Mouse (Mus musculus) neural tube, embryonic 15.5 days (tissue): ENCODE measurements around the gene Umodl1. TPM values are rescaled to one million over a fixed set of nuclear protein-coding genes. Genes with fewer than 3 reads are reported as not detected.

ENCODE experiments used
- ATAC-seq: fragments of 200-750 bp; cut with Nextera tagmentation; 2 replicates; pipeline ENCODE4 v1.8.0; 2017; ENCODE audit warnings: mild to moderate bottlenecking, moderate TSS enrichment, moderate library complexity; ENCODE audit not compliant: low FRiP score
- H3K27ac ChIP-seq: fragments of 300-500 bp; sonication (generic); replicated peaks from 2 replicates; pipeline ENCODE4 v1.5.1; 2015; ENCODE audit warnings: mild to moderate bottlenecking, inconsistent platforms
- H3K27me3 ChIP-seq: fragments of 300-500 bp; sonication (generic); replicated peaks from 2 replicates; pipeline ENCODE4 v1.6.1; 2015; ENCODE audit warnings: inconsistent platforms
- H3K36me3 ChIP-seq: fragments of 300-500 bp; sonication (generic); 2 replicates; pipeline ENCODE4 v1.6.1; 2015; ENCODE audit warnings: inconsistent platforms
- H3K4me1 ChIP-seq: fragments of 300-500 bp; sonication (generic); 2 replicates; pipeline ENCODE4 v1.6.1; 2015; ENCODE audit warnings: inconsistent platforms
- H3K4me2 ChIP-seq: fragments of 300-500 bp; sonication (generic); 2 replicates; pipeline ENCODE4 v1.6.1; 2015; ENCODE audit warnings: inconsistent platforms, mild to moderate bottlenecking, moderate library complexity
- H3K4me3 ChIP-seq: fragments of 300-500 bp; sonication (generic); replicated peaks from 2 replicates; pipeline ENCODE4 v1.5.1; 2015; ENCODE audit warnings: mild to moderate bottlenecking, inconsistent platforms
- H3K9ac ChIP-seq: fragments of 300-500 bp; sonication (generic); replicated peaks from 2 replicates; pipeline ENCODE4 v1.6.1; 2015; ENCODE audit warnings: mild to moderate bottlenecking, inconsistent platforms
- H3K9me3 ChIP-seq: fragments of 300-500 bp; sonication (generic); replicated peaks from 2 replicates; pipeline ENCODE4 v1.6.1; 2016; ENCODE audit warnings: inconsistent platforms
- WGBS: fragments of 180-500 bp; shearing (Covaris S2); methylation state at CpG from one replicate; pipeline ENCODE4 v1.1.7; 2015; ENCODE audit warnings: mixed read lengths; 5-methylcytosine and 5-hydroxymethylcytosine counted together
- polyA plus RNA-seq: library from polyadenylated mRNA; unstranded; fragments of >200 nt; fragmentation: Nextera tagmentation; extraction: Ambion mirVana; gene quantifications from 2 replicates; pipeline ENCODE4 v1.2.1, GENCODE M21; 2015

Umodl1 gene
- polyA plus RNA-seq, 1 experiment from 2014 or later, result 0.03 TPM

DNA sequence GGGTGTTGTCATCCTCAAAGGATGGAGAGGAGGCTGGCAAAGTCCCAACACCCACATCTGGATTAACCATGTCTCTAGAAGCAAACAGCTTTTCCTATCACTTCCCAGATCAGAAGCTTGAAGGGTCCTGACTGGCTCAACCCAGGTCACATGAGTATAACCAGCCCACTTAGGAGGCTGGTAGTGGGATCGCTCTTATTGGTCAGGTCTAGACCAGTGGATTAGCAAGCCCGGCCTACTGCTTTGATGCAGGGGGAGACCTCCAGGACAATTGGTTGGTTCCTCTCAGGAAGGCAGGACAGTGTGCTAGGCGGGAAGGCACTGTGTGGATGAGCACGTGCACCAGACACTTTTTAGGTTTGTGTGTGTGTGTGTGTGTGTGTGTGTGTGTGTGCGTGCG, 72.5 kb downstream of the Umodl1 start:
- no peak overlapping the region for H3K4me2 ChIP-seq

DNA sequence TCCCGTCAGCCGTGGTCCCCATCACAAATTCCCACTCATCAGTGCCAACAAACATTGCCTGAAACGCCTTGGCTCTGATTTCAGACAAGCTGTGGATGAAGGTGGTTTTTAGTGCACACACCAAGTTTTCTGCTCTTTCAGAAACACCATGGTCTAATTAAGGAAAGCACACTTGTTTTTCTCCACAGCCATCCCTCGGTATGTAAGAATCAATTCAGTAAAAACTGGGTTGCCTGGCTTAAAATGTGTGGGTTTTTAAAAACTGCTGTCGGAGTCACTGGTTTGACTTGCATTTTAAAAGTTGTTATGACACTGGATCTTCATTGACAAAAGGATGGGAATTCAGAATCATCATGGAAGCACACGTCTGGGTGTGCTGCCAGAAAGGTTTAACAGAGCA, 73.3 kb downstream of the Umodl1 start:
- H3K9me3 ChIP-seq, result no peaks in the 10 kb centered on the region
- 92% methylated on average over 6 of the region's 6 CpGs for WGBS
- no peak overlapping the region for H3K4me2 ChIP-seq
- H3K27ac ChIP-seq, result no peak overlapping the region
- no peaks in the 10 kb centered on the region for H3K4me1 ChIP-seq
- H3K36me3 ChIP-seq, result no peaks in the 10 kb centered on the region
- no peak overlapping the region for H3K9ac ChIP-seq
- ATAC-seq, result no peak
- no peak overlapping the region for H3K4me3 ChIP-seq
- no peaks in the 10 kb centered on the region for H3K27me3 ChIP-seq

More for the DNA sequence above, 72.5 kb downstream of the Umodl1 start:
- Histone ChIP-seq H3K4me1 (no peaks in the 10 kb centered on the region), H3K36me3 (no peaks in the 10 kb centered on the region), H3K9ac (no peak overlapping the region), H3K4me3 (no peak overlapping the region), H3K27me3 (no peaks in the 10 kb centered on the region), H3K27ac (no peak overlapping the region), H3K9me3 (no peaks in the 10 kb centered on the region)
- WGBS, result 87% methylated on average over 6 of the region's 6 CpGs
- ATAC-seq, result no peak

DNA sequence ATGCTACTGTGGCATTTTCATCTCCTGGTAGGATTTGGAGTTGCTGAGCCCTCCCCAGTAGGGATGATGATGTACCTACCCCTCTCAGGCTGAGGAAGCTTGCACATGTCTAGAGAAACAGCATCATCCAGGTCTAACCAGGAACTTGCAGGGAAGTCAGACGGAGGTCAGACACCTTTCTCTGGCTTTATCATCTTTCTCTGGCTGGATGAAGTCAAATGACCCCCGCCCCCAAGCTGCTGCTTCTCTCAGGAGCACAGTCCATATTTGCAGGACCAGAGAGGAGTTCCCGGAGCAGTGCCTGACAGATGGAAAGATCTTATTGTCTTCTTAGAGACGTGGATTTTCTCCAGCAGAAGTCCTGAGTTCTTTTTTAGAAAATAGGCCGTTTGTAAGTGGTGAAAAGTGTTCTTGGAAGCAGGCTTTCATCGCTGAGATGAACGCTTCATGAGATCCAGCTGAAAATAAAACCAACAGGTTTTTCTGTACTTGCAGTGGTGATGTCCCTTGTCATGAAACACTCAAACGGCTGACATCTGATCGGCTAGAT, 74.5 kb downstream of the Umodl1 start:
- no peak for ATAC-seq
- H3K9ac ChIP-seq, result no peak overlapping the region
- H3K36me3 ChIP-seq, result no peaks in the 10 kb centered on the region
- no peaks in the 10 kb centered on the region for H3K27me3 ChIP-seq
- no peaks in the 10 kb centered on the region for H3K9me3 ChIP-seq
- peaks cover 3% of the 10 kb centered on the region; the same call in 1 of the 2 replicates for H3K4me1 ChIP-seq
- no peak overlapping the region for H3K4me3 ChIP-seq
- 83% methylated on average over 9 of the region's 9 CpGs for WGBS
- H3K27ac ChIP-seq, result no peak overlapping the region
- no peak overlapping the region for H3K4me2 ChIP-seq

DNA sequence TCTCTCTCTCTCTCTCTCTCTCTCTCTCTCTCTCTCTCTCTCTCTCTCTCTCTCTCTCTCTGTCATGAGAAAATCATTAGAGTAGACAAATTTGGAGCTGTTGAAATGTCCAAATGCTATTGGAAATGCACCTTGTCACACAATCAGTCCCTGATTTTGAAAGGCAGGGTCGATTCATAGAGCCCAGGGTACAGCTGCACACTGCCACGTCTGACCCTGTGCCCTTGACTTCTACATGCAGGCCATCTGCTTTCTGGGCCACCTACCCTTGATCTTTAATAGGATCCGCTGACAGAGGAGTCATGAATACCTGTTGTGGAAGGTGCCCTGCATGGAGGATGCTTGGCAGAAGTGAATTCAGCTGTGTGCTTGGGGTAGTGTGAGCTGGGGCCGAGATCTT, 75.0 kb downstream of the Umodl1 start:
- Histone ChIP-seq H3K27ac (no peak overlapping the region), H3K4me1 (peaks cover 8% of the 10 kb centered on the region), H3K4me3 (no peak overlapping the region), H3K27me3 (no peaks in the 10 kb centered on the region), H3K9me3 (no peaks in the 10 kb centered on the region), H3K9ac (no peak overlapping the region), H3K36me3 (no peaks in the 10 kb centered on the region), H3K4me2 (no peak overlapping the region)
- no peak for ATAC-seq
- 94% methylated on average over 4 of the region's 4 CpGs for WGBS

DNA sequence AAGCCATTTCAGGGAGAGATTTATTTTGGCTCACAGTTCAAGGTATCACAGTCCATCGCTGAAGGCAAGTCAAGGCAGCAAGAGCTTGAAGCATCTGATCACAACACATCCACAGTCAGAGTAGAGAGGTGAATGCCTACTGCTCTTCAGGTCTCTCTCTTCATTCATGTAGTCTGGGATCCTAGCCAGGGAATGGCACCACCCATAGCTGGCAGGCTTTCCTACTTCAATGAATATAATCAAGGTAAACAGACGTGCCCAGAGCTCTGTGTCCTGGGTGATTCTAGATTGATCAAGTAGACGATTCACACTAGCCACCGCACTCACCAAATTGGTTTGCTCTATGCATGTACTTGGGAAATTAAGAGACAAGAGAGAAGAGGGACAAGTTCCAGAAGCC, 77.9 kb downstream of the Umodl1 start:
- Histone ChIP-seq H3K4me2 (no peak overlapping the region), H3K4me3 (no peak overlapping the region), H3K4me1 (peaks cover 21% of the 10 kb centered on the region), H3K36me3 (no peaks in the 10 kb centered on the region), H3K9me3 (no peaks in the 10 kb centered on the region), H3K27me3 (no peaks in the 10 kb centered on the region), H3K27ac (no peak overlapping the region), H3K9ac (no peak overlapping the region)
- 90% methylated on average over 4 of the region's 4 CpGs for WGBS
- no peak for ATAC-seq

DNA sequence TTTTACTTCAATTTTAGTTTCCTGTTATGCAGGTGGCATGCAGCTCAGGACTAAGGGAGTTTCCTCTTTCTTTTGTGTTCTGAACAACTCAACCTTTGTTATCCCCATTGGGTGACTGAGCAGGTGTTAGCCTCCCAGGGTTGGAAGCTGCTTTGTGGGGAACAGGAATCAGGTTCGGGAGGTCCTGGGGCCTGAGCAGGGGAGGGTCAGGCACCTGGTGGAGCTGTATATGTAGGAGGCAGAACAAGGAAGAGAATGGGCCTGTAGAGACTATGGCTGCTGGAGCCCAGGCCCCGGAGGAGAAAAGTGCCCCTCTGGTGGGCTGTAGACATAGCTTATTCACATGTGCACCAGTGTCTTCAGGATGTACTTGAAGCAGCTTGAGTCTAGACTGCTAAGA, 78.8 kb downstream of the Umodl1 start:
- Histone ChIP-seq H3K27ac (no peak overlapping the region), H3K9me3 (no peaks in the 10 kb centered on the region), H3K9ac (no peak overlapping the region), H3K4me3 (no peak overlapping the region), H3K4me1 (peaks cover 21% of the 10 kb centered on the region), H3K27me3 (no peaks in the 10 kb centered on the region), H3K4me2 (no peak overlapping the region), H3K36me3 (no peaks in the 10 kb centered on the region)
- no peak for ATAC-seq
- whole genome bisulfite sequencing, result 73% methylated on average over 2 of the region's 2 CpGs

DNA sequence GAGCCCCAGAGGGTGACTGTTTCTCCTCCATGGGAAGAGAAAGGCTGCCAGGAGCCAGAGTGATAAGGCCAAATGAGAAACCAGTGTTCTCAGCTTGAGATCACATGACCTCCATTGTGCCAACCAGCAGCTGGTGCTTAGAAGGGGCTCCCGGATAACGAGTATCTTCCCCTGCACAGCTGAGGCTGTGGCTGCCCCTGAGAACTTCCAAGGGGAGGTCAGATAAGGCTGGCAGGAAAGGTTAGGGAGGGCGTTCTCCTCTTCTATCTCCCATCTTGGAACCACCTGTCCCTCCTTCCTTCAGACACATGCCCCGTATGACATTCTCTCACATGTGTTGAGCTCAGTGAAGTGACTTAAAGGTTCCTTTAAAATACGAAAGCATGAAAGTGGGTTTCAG, 79.7 kb downstream of the Umodl1 start:
- H3K36me3 ChIP-seq, result no peaks in the 10 kb centered on the region
- peaks cover 21% of the 10 kb centered on the region for H3K4me1 ChIP-seq
- 0 out of 2 replicates have a peak overlapping the region, but pooled peaks have one; percentile 29 for H3K27ac ChIP-seq
- 50% methylated on average over 5 of the region's 5 CpGs for WGBS
- H3K4me2 ChIP-seq, result no peak overlapping the region
- no peaks in the 10 kb centered on the region for H3K27me3 ChIP-seq
- no peak overlapping the region for H3K4me3 ChIP-seq
- no peak for ATAC-seq
- no peaks in the 10 kb centered on the region for H3K9me3 ChIP-seq
- H3K9ac ChIP-seq, result no peak overlapping the region

DNA sequence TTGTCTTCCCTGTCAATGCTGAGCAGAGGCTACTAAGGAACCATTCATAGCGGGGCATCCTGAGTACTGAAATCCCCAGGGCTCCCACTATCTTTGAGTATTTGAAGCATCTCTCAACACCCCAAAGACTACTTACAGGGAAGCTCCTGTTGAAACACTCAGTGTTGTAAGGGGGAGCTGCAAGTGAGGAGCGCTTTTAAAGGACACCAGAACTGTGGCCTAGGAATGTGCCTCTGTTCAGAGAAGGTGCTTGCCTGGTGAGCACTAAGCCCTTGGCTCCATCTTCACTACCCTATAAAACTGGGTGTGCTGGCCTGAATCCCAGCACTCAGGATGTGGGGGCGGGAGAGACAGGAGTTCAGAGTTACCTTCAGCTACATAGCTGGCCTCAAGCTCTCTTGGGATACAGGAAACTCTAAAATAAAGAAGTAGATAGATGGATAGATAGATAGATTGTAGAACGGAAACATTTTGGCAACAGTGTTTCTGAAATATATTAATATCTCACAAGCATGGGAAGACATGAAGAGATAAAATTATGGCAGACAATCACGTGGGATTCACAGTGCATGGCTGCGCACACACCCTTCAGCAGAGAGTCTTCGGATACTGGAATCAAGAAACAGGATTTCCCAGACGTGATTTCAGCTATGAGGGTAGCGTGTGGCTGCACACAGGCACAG, 80.4 kb downstream of the Umodl1 start:
- Histone ChIP-seq H3K4me3 (no peak overlapping the region), H3K36me3 (no peaks in the 10 kb centered on the region), H3K4me2 (no peak overlapping the region), H3K27ac (no peak overlapping the region), H3K4me1 (peaks cover 21% of the 10 kb centered on the region), H3K9me3 (no peaks in the 10 kb centered on the region), H3K27me3 (no peaks in the 10 kb centered on the region), H3K9ac (no peak overlapping the region)
- 92% methylated on average over 9 of the region's 9 CpGs for WGBS
- ATAC-seq, result no peak

DNA sequence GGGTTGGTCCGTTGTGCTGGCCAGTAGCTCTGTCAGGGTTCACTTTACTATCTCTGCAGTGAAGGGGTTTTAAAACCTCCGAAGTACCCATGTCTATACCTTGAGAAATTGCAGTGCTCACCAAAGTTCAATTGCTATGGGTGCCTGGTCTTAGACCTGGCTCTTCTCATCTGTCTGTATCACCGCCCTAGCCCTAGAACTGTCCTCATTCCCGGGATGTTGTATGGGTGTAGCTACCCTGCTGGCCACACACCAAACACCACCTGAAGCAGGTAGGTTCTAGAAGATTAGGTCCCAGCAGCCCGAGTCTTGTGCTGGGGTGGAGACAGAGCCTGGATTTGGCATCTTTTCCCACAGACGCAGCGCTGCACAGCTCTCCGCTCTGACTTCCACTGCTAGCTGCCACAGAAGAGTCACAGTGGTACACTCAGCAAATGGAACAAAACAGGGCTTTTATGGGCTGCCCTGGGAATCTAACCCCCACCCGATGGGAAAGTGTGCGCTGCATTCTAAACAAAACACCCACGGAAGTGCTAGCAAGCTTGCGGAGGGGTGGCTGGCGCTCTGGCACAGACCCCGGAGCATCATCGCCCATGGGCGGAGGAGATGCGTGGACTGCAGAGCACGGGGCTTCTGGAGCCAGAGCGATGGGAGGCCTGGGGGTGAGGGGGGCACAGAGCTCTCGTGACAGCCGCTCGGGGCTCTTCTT, 81.9 kb downstream of the Umodl1 start:
- no peaks in the 10 kb centered on the region for H3K9me3 ChIP-seq
- H3K27me3 ChIP-seq, result no peaks in the 10 kb centered on the region
- H3K27ac ChIP-seq, result peak overlapping the region; percentile 23; the same call in 1 of the 2 replicates
- no peaks in the 10 kb centered on the region for H3K36me3 ChIP-seq
- no peak overlapping the region for H3K4me3 ChIP-seq
- peak; percentile 57 for ATAC-seq
- H3K4me2 ChIP-seq, result peak overlapping the region; percentile 38
- no peak overlapping the region; the same call in 1 of the 2 replicates for H3K9ac ChIP-seq
- 58% methylated on average over 22 of the region's 22 CpGs for WGBS
- peaks cover 21% of the 10 kb centered on the region for H3K4me1 ChIP-seq

DNA sequence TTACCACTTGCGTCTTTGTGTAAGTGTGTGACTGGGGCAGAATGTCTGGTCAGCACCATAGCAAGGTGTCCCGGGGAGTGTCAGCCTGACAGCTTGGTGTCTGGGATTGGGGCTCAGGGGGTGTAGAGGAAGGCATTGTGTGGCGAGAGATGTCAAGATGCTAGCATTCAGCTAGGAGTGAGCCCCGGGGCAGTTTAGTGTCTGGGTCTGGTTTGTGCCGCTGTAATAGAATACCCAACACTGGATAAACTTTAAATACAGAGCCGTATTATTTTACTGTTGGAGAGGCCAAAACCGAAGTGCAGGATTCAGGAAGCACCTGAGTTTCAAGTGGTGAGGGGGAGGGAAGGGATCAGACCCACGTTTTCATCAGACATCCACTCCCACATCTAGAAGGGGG, 82.9 kb downstream of the Umodl1 start:
- H3K4me2 ChIP-seq, result no peak overlapping the region
- ATAC-seq, result no peak
- H3K9ac ChIP-seq, result no peak overlapping the region
- H3K4me1 ChIP-seq, result peaks cover 21% of the 10 kb centered on the region
- 83% methylated on average over 8 of the region's 8 CpGs for WGBS
- H3K4me3 ChIP-seq, result no peak overlapping the region
- H3K36me3 ChIP-seq, result no peaks in the 10 kb centered on the region
- H3K9me3 ChIP-seq, result no peaks in the 10 kb centered on the region
- no peak overlapping the region for H3K27ac ChIP-seq
- no peaks in the 10 kb centered on the region for H3K27me3 ChIP-seq

DNA sequence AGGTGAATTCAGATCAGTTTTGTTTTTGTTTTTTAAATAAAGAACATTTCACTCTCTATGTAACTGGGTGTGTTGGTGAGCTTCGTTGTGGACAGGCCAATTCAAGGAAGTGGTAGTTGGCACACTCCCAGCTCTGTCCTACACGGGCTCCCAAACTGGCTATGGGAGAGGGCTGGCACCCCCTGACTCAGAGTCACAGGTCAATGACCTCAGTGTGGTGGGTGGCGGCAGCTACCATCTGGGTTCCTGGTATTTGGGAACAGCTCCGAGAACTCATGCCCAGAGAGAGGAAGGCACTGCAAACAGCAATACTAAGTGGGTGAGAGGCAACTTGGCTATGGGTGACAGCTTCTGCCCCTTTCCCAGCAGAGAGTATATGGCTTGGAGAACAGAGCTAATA, 83.9 kb downstream of the Umodl1 start:
- Histone ChIP-seq H3K36me3 (no peaks in the 10 kb centered on the region), H3K4me3 (no peak overlapping the region), H3K27ac (no peak overlapping the region), H3K4me2 (no peak overlapping the region), H3K9ac (no peak overlapping the region), H3K4me1 (peaks cover 21% of the 10 kb centered on the region), H3K9me3 (no peaks in the 10 kb centered on the region), H3K27me3 (no peaks in the 10 kb centered on the region)
- no peak for ATAC-seq
- 78% methylated on average over 4 of the region's 4 CpGs for WGBS

DNA sequence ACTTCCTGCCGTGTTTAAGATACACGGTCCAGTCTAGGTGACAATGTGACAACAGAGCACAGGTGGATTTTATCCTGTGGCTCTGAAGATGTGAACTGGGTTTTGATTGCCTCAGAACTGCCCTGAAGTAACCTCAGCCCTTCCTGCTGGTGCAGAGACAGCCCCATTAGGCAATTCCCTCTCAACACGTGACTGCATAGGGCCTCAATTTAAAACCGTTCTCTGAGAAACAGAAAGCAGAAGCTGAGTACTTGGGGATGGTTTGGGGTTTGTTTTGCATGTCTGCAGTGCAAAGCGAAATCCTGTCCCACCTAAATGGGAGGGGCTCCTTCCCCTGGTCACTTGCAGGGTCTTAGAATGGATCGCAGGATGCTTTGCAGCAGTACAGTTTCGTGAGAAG, 85.2 kb downstream of the Umodl1 start:
- Histone ChIP-seq H3K27ac (no peak overlapping the region), H3K27me3 (no peaks in the 10 kb centered on the region), H3K36me3 (no peaks in the 10 kb centered on the region), H3K9me3 (no peaks in the 10 kb centered on the region), H3K4me1 (peaks cover 11% of the 10 kb centered on the region), H3K9ac (no peak overlapping the region), H3K4me3 (no peak overlapping the region), H3K4me2 (no peak overlapping the region)
- no peak for ATAC-seq
- 67% methylated on average over 7 of the region's 7 CpGs for WGBS
